Mouse (Mus musculus) megakaryocyte, embryonic 14.5 days (primary cell): ENCODE results near the gene Ap1ar.

Experiments
- FLI1 ChIP-seq: IDR thresholded peaks from 2 replicates; pipeline ENCODE4 v1.6.1; 2012; ENCODE audit warnings: low read length, inconsistent platforms, mixed read lengths
- GATA1 ChIP-seq: IDR thresholded peaks from 3 replicates; pipeline ENCODE4 v1.6.1; 2012; ENCODE audit warnings: mixed read lengths, low read length, inconsistent platforms, borderline replicate concordance

- TF ChIP-seq GATA1 (no peak), FLI1 (no peak)
Observed at GRCm38 (mm10) chr3:127834040-127834439, 3.3 kb downstream of the Ap1ar start.
